Mouse (Mus musculus): ENCODE measurements around the gene Gm9745. TPM values are rescaled to one million over a fixed set of nuclear protein-coding genes. Genes with fewer than 3 reads are reported as not detected.
"Not testable (repeated sequence)": the region's sequence is repeated elsewhere in the genome, so short reads cannot be mapped to it uniquely, and the experiment has no call there.

Gm9745 gene
- polyA plus RNA-seq, 1 experiment = not detected

DNA sequence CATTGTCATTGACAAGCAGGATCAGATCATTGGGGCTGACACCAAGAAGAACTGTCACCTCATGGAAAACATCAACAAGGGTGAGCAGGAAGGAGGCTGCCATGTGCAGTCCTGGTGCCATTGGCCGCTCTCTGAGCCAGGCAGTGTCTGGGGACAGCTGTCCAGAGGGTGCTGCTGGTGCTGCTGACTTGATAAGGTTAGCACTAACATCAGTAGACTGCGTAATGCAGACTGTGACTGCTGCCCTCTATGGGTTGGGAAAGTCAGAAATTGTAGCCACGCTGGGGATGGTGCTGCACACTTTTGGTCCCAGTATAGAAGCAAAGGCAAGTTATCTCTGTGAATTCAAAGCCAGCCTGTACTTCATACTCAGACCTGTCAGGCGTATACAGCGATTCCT, 8.8 kb upstream of the Gm9745 start:
- H3K4me3 ChIP-seq (replicated peaks; ENCODE audit: extremely low read depth, low read depth, low read length); H3K4me1 ChIP-seq (ENCODE audit: control insufficient read depth, insufficient read depth, low read length); DNase-seq: not testable (repeated sequence)
- WGBS = no CpG with 5 or more reads among the region's 5 CpGs

DNA sequence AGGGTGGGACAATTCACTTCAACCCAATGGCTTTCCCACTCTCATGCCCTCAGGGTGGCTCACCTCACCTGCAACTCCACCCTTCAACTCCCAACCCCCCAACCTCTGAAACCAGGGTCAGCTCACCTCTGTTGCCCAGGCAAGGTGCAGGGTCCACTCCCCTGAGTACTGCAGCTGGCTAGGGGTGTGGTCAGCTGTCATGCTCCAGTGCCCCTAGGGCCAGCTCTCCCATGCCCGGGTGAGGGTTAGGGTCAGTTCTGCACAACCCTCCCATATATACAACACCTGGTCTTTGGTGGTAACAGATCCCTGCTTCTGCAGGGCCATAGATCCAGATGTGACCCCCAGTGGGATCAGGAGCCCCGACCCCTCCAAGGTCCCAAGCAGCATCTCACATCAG, 7.1 kb upstream of the Gm9745 start:
- not testable (repeated sequence) for H3K4me3 ChIP-seq (replicated peaks; ENCODE audit: extremely low read depth, low read depth, low read length); H3K4me1 ChIP-seq (ENCODE audit: control insufficient read depth, insufficient read depth, low read length); DNase-seq
- 83% methylated on average over 2 of the region's 2 CpGs for WGBS

DNA sequence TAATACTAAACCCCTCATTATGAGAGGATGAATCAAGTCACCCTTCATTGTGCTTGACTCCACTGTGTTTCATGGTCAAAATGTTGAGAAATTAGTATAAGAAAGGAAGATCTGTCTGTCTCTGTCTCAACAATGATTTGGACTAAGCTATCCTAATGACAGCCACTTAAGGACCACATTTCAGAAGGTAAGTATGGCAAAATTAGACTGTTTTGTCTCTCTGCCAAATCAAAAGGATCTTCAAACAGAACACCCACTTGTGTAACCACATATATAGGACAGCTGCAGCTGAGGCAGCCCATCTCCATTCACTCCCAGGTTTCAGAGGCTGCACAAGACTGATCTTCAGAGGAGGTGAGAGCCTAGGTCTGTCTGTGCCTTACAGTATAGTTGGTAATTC, 4.5 kb upstream of the Gm9745 start, which contains the start of gene Idi2:
Idi2 (plus strand) TSS at position 301 of the 400 bp plus-strand sequence.
- H3K4me1 ChIP-seq (ENCODE audit: control insufficient read depth, insufficient read depth, low read length); H3K4me3 ChIP-seq (replicated peaks; ENCODE audit: extremely low read depth, low read depth, low read length); DNase-seq: not testable (repeated sequence)

DNA sequence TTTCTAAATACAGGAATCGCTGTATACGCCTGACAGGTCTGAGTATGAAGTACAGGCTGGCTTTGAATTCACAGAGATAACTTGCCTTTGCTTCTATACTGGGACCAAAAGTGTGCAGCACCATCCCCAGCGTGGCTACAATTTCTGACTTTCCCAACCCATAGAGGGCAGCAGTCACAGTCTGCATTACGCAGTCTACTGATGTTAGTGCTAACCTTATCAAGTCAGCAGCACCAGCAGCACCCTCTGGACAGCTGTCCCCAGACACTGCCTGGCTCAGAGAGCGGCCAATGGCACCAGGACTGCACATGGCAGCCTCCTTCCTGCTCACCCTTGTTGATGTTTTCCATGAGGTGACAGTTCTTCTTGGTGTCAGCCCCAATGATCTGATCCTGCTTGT, 4.2 kb downstream of the Gm9745 start:
- not testable (repeated sequence) for H3K4me1 ChIP-seq (ENCODE audit: control insufficient read depth, insufficient read depth, low read length); H3K4me3 ChIP-seq (replicated peaks; ENCODE audit: extremely low read depth, low read depth, low read length); DNase-seq
- no CpG with 5 or more reads among the region's 5 CpGs for WGBS

DNA sequence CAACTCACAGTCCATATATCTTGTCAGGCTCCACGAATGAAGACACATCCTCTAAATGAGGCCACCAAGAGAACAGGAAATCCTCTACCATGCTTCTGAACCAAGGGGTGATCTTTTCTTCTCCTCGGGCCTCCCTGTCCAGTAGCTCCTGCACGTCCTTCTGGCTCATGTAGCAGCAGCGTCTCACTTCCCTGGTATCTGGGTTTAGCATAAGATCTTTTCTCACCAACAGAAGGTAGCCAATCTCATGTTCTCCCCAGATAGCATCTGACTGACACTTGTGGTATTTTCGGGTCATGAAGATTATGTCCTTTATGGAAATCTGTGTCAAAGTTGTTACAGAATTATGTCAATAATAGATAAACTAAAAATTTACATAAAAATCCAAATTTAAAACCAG, 6.3 kb downstream of the Gm9745 start:
- WGBS = 21% methylated on average over 1 of the region's 5 CpGs
- not testable (repeated sequence) for DNase-seq; H3K4me3 ChIP-seq (replicated peaks; ENCODE audit: extremely low read depth, low read depth, low read length); H3K4me1 ChIP-seq (ENCODE audit: control insufficient read depth, insufficient read depth, low read length)

DNA sequence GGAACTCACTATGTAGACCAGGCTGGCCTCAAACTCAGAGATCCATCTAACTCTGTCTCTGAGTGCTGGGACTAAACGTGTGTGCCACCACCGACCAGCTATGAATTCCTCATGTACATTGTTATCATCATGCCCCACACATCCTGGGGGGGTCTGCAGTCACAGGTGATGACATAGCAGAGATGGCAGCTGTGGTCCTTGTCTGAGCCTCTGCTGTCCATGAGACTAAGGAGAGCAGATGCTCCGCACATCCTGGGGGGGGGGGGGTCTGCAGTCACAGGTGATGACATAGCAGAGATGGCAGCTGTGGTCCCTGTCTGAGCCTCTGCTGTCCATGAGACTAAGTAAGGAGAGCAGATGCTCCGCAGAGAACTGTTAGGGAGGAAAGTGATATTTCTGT, 6.9 kb downstream of the Gm9745 start:
- H3K4me1 ChIP-seq (ENCODE audit: control insufficient read depth, insufficient read depth, low read length); DNase-seq; H3K4me3 ChIP-seq (replicated peaks; ENCODE audit: extremely low read depth, low read depth, low read length): not testable (repeated sequence)
- 84% methylated on average over 4 of the region's 4 CpGs for WGBS

DNA sequence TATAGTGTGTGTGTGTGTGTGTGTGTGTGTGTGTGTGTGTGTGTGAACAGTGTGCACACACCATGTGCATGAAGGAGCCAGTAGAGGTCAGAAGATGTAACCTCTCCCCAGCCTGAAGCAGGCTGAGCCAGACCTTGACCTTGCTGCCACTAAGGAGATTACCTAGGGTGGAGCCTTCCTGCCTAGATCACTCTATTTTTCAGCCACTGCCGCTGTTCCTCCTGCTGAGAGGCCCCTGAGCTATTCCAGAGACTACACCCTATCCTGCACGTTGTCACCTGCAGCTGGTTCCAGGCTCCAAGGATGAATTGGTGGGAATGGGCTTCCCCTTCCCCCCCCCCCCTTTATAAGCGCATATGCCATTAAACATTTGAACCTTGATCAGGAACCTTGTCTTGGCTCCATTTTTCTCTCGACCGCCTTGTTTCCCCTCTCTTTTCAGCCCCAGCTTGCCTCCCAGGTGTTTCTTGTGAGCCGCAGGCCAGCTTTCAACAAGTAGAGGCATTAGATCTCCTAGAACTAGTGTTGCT, 10.4 kb downstream of the Gm9745 start:
- not testable (repeated sequence) for H3K4me3 ChIP-seq (replicated peaks; ENCODE audit: extremely low read depth, low read depth, low read length); H3K4me1 ChIP-seq (ENCODE audit: control insufficient read depth, insufficient read depth, low read length); DNase-seq
- 82% methylated on average over 6 of the region's 6 CpGs for WGBS

DNA sequence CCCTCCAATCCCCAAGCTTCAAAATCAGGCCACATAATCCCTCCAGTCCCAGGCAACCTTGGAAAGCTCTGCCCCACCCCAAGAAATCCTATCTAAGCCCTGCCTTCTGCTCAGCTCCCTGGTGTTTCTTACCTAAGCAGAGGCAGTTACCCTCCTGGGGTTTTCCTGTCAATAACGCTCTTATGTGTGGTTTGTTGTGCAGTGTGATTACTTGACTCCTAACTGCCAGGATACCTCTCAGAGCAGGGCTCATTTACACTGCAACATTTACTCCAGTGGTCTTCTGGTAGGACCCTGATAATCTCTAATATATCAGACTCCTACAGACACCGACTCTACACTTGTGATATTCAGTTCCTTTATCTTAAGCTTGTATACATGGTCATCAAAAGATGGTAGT, 14.5 kb downstream of the Gm9745 start:
- DNase-seq = no peak
- no peak overlapping the region for H3K4me3 ChIP-seq (replicated peaks; ENCODE audit: extremely low read depth, low read depth, low read length)
- WGBS = 51% methylated on average over 2 of the region's 2 CpGs
- no peak for TF ChIP-seq CTCF (IDR thresholded peaks at IDR 0.05; ENCODE audit: insufficient read depth, low read length)
- TF ChIP-seq POLR2A (IDR thresholded peaks at IDR 0.05; ENCODE audit: borderline replicate concordance, extremely low read depth, low read depth, low read length) = no peak
- H3K4me1 ChIP-seq (ENCODE audit: control insufficient read depth, insufficient read depth, low read length) = no peaks in the 10 kb centered on the region

DNA sequence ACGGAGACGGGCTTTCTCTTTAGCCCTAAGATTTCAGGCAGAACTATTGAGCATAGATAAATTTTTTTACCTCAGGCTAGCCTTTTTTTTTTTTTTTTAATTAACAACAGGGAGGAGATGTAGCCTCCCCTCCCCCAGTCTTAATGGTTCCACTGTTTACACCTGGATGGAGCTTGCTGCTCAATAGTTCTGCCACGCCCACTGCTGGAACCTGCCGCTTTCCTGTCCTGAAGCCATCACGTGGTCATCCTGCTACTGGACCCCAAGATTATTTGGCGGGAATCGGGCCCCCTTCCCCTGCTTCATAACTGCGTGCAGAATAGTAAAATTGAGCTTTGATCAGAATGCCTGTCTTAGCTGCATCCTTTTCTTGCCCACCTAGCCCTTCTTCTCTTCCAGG, 34.1 kb downstream of the Gm9745 start:
- H3K4me1 ChIP-seq (ENCODE audit: control insufficient read depth, insufficient read depth, low read length); H3K4me3 ChIP-seq (replicated peaks; ENCODE audit: extremely low read depth, low read depth, low read length); DNase-seq: not testable (repeated sequence)
- 90% methylated on average over 8 of the region's 8 CpGs for WGBS

DNA sequence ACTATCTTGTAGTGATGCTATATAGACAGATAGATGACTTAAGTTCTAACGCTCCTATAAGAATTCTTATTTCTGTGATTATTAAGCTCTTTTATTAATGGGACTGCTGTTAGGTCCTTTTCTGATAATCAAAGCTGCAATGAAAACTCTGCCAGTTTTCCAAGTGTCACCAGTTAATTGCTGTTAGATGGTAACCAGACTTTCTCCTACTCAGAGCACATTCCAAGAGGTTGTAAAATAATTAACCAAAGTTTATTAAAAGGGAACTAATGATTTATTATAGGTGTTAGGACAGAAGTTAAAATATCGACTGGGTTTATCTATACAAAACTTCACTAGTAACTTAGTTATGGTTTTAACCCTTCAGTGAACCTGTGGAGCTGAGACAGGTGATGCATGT, 42.0 kb downstream of the Gm9745 start:
- not testable (repeated sequence) for H3K4me3 ChIP-seq (replicated peaks; ENCODE audit: extremely low read depth, low read depth, low read length); DNase-seq; H3K4me1 ChIP-seq (ENCODE audit: control insufficient read depth, insufficient read depth, low read length)
- 78% methylated on average over 2 of the region's 2 CpGs for WGBS

Other genes starting within 250 kb of the Gm9745 start
- gene Wdr37, start 76.3 kb downstream of the Gm9745 start, polyA plus RNA-seq (2012; rRNA removed) = 13.7 and 22.3 TPM in 2 replicates
- 14.0 and 26.8 TPM in 2 replicates for gene Idi1, start 62.7 kb downstream of the Gm9745 start, polyA plus RNA-seq (2012; rRNA removed)
- gene Idi2, start 4.6 kb upstream of the Gm9745 start, polyA plus RNA-seq (2012; rRNA removed) = not detected in 2 replicates
- gene Gtpbp4, start 47.9 kb upstream of the Gm9745 start, polyA plus RNA-seq (2012; rRNA removed) = 6.1 and 11.3 TPM in 2 replicates
- gene Larp4b, start 145.7 kb upstream of the Gm9745 start, polyA plus RNA-seq (2012; rRNA removed) = 17.8 and 23.9 TPM in 2 replicates

All from lung, adult 2 months (tissue).